Mouse (Mus musculus) neural tube, embryonic 14.5 days (tissue): Measurements from ENCODE around the gene Kalrn. TPM values are rescaled to one million over a fixed set of nuclear protein-coding genes. Genes with fewer than 3 reads are reported as not detected.

Experiments
- ATAC-seq: fragments of 200-750 bp; cut with Nextera tagmentation; 2 replicates; pipeline ENCODE4 v1.8.0; 2017; ENCODE audit warnings: low read depth, mild to moderate bottlenecking, moderate TSS enrichment, moderate library complexity
- H3K27ac ChIP-seq: fragments of 300-500 bp; sonication (generic); 2 replicates; pipeline ENCODE4 v1.5.1; 2014; ENCODE audit warnings: low read depth, mild to moderate bottlenecking, control low read depth, low read length, moderate library complexity, mixed read lengths
- H3K27me3 ChIP-seq: fragments of 300-500 bp; sonication (generic); 2 replicates; pipeline ENCODE4 v1.6.1; 2014; ENCODE audit warnings: low read length; ENCODE audit not compliant: control insufficient read depth, insufficient read depth
- H3K36me3 ChIP-seq: fragments of 300-500 bp; sonication (generic); 2 replicates; pipeline ENCODE4 v1.6.1; 2014; ENCODE audit warnings: low read length, mixed read lengths; ENCODE audit not compliant: control insufficient read depth, insufficient read depth
- H3K4me1 ChIP-seq: fragments of 300-500 bp; sonication (generic); 2 replicates; pipeline ENCODE4 v1.6.1; 2014; ENCODE audit warnings: low read length; ENCODE audit not compliant: control insufficient read depth, insufficient read depth
- H3K4me2 ChIP-seq: fragments of 300-500 bp; sonication (generic); 2 replicates; pipeline ENCODE4 v1.6.1; 2014; ENCODE audit warnings: mild to moderate bottlenecking, low read depth, low read length, control low read depth
- H3K4me3 ChIP-seq: fragments of 300-500 bp; sonication (generic); 2 replicates; pipeline ENCODE4 v1.5.1; 2014; ENCODE audit warnings: low read depth, low read length, control low read depth, mixed read lengths
- H3K9ac ChIP-seq: fragments of 300-500 bp; sonication (generic); replicated peaks from 2 replicates; pipeline ENCODE4 v1.6.1; 2014; ENCODE audit warnings: low read depth, mild to moderate bottlenecking, control low read depth, low read length, mixed read lengths
- H3K9me3 ChIP-seq: fragments of 300-500 bp; sonication (generic); 2 replicates; pipeline ENCODE4 v1.6.1; 2016; ENCODE audit warnings: low read length; ENCODE audit not compliant: control insufficient read depth
- WGBS: fragments of 180-500 bp; shearing (Covaris S2); extraction: QIAGEN DNeasy Blood & Tissue Kit; methylation state at CpG from one replicate; pipeline ENCODE4 v1.1.7; 2014; 5-methylcytosine and 5-hydroxymethylcytosine counted together
- polyA plus RNA-seq: library from polyadenylated mRNA; unstranded; fragments of >200 nt; fragmentation: Nextera tagmentation; extraction: Ambion mirVana; gene quantifications from 2 replicates; pipeline ENCODE4 v1.2.1, GENCODE M21; 2014

The Kalrn gene
- polyA plus RNA-seq, 1 experiment from 2014 or later: 34.2 TPM

GRCm38 (mm10) chr16:34417383-34417782 is 155.9 kb downstream of the Kalrn start:
- Histone ChIP-seq H3K36me3 (no peaks in the 10 kb centered on the region), H3K4me3 (no peak overlapping the region), H3K9ac (no peak overlapping the region), H3K4me1 (peaks cover 16% of the 10 kb centered on the region), H3K4me2 (no peak overlapping the region), H3K9me3 (no peaks in the 10 kb centered on the region), H3K27me3 (no peaks in the 10 kb centered on the region), H3K27ac (no peak overlapping the region)
- 50% methylated on average over 3 of the region's 3 CpGs for WGBS
- ATAC-seq: peak; percentile 61; the same call in 1 of the 2 replicates

- no peaks in the 10 kb centered on the region for H3K9me3 ChIP-seq
- no peaks in the 10 kb centered on the region for H3K36me3 ChIP-seq
- ATAC-seq: no peak
- peak overlapping the region; percentile 39; the same call in 1 of the 2 replicates for H3K27ac ChIP-seq
- H3K4me1 ChIP-seq: peaks cover 18% of the 10 kb centered on the region
- no peak overlapping the region for H3K9ac ChIP-seq
- H3K4me2 ChIP-seq: no peak overlapping the region
- no peak overlapping the region for H3K4me3 ChIP-seq
- no peaks in the 10 kb centered on the region for H3K27me3 ChIP-seq
- WGBS: 66% methylated on average over 7 of the region's 7 CpGs
Measured at GRCm38 (mm10) chr16:34414581-34414980, 158.8 kb downstream of the Kalrn start.

- 27% methylated on average over 10 of the region's 10 CpGs for WGBS
- Histone ChIP-seq H3K27me3 (no peaks in the 10 kb centered on the region), H3K4me1 (peaks cover 18% of the 10 kb centered on the region), H3K9ac (no peak overlapping the region), H3K9me3 (no peaks in the 10 kb centered on the region), H3K36me3 (no peaks in the 10 kb centered on the region), H3K4me3 (no peak overlapping the region), H3K27ac (peak overlapping the region; percentile 39; the same call in 1 of the 2 replicates), H3K4me2 (no peak overlapping the region)
- ATAC-seq: peak; percentile 52; the same call in 1 of the 2 replicates
Measured at GRCm38 (mm10) chr16:34413868-34414333, 159.4 kb downstream of the Kalrn start.

- Histone ChIP-seq H3K4me1 (peaks cover 3% of the 10 kb centered on the region; the same call in 1 of the 2 replicates), H3K9me3 (no peaks in the 10 kb centered on the region), H3K27ac (0 out of 2 replicates have a peak overlapping the region, but pooled peaks have one; percentile 18), H3K4me2 (no peak overlapping the region), H3K36me3 (no peaks in the 10 kb centered on the region), H3K27me3 (no peaks in the 10 kb centered on the region), H3K9ac (no peak overlapping the region), H3K4me3 (no peak overlapping the region)
- ATAC-seq: no peak
- 77% methylated on average over 8 of the region's 8 CpGs for WGBS
Measured at GRCm38 (mm10) chr16:34407036-34407435, 166.3 kb downstream of the Kalrn start.

GRCm38 (mm10) chr16:34405094-34405493 is 168.2 kb downstream of the Kalrn start:
- no peaks in the 10 kb centered on the region for H3K36me3 ChIP-seq
- H3K4me1 ChIP-seq: peaks cover 3% of the 10 kb centered on the region; the same call in 1 of the 2 replicates
- no peak overlapping the region for H3K4me3 ChIP-seq
- H3K9me3 ChIP-seq: no peaks in the 10 kb centered on the region
- WGBS: 84% methylated on average over 5 of the region's 5 CpGs
- no peak overlapping the region for H3K9ac ChIP-seq
- no peak for ATAC-seq
- H3K27ac ChIP-seq: no peak overlapping the region
- H3K4me2 ChIP-seq: no peak overlapping the region
- H3K27me3 ChIP-seq: no peaks in the 10 kb centered on the region

- Histone ChIP-seq H3K9ac (no peak overlapping the region), H3K4me2 (no peak overlapping the region), H3K27me3 (no peaks in the 10 kb centered on the region), H3K4me3 (no peak overlapping the region), H3K9me3 (no peaks in the 10 kb centered on the region), H3K27ac (no peak overlapping the region), H3K4me1 (no peaks in the 10 kb centered on the region), H3K36me3 (no peaks in the 10 kb centered on the region)
- no peak for ATAC-seq
- WGBS: 88% methylated on average over 1 of the region's 1 CpGs
Measured at GRCm38 (mm10) chr16:34401216-34401615, 172.1 kb downstream of the Kalrn start.

- Histone ChIP-seq H3K27ac (no peak overlapping the region), H3K4me1 (0 out of 2 replicates have a peak, but pooled peaks cover 5% of the 10 kb centered on the region), H3K9me3 (no peaks in the 10 kb centered on the region), H3K4me3 (no peak overlapping the region), H3K4me2 (no peak overlapping the region), H3K36me3 (no peaks in the 10 kb centered on the region), H3K27me3 (no peaks in the 10 kb centered on the region), H3K9ac (no peak overlapping the region)
- ATAC-seq: no peak
- 47% methylated on average over 13 of the region's 13 CpGs for WGBS
Measured at GRCm38 (mm10) chr16:34400102-34400728, 173.1 kb downstream of the Kalrn start.

- H3K9me3 ChIP-seq: no peaks in the 10 kb centered on the region
- no peaks in the 10 kb centered on the region for H3K36me3 ChIP-seq
- no peaks in the 10 kb centered on the region for H3K27me3 ChIP-seq
- ATAC-seq: peak; percentile 61; the same call in 1 of the 2 replicates
- 0 out of 2 replicates have a peak, but pooled peaks cover 5% of the 10 kb centered on the region for H3K4me1 ChIP-seq
- H3K4me2 ChIP-seq: no peak overlapping the region
- no peak overlapping the region for H3K4me3 ChIP-seq
- H3K27ac ChIP-seq: 0 out of 2 replicates have a peak overlapping the region, but pooled peaks have one; percentile 40
- H3K9ac ChIP-seq: no peak overlapping the region
Measured at GRCm38 (mm10) chr16:34395221-34395811, 178.0 kb downstream of the Kalrn start.
